Mouse (Mus musculus) cerebellum, adult 11-12 months (tissue): ENCODE results near the gene Bicral.

ENCODE experiments used
- DNase-seq: peaks from one replicate; pipeline ENCODE4 v3.0.0; 2022

Gene Bicral

DNA sequence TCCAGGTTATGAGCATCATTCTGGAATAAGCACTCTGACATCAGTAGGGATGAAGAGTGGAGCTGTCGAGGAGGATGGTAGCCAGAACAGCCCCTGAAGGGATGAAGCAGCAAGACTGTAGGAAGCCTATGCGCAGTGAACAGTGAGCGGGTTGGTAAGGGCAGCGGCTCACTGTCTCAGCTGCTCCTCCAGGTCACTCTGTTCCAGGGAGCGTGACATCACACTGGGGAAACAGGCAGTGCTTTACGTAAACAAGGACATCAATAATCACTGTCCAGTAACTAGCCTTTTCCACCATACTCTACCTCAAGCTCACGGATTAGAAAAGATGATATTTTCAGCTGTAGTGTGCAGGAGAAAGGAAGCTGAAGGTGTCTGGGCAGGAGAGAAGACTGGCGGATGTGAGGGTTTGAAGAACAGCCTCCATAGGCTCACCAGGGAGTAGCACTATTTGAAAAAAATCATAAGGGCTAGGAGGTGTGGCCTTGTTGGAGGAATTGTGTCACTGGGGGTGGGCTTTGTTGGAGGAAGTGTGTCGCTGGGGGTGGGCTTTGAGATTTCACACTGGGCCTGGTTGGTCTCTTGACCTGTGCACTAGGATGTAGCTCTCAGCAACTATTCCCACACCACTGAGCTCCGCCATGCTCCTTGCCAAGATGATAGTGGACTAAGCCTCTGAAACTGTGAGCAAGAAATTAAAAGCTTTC is 17.8 kb downstream of the Bicral start:
- no peak for DNase-seq

DNA sequence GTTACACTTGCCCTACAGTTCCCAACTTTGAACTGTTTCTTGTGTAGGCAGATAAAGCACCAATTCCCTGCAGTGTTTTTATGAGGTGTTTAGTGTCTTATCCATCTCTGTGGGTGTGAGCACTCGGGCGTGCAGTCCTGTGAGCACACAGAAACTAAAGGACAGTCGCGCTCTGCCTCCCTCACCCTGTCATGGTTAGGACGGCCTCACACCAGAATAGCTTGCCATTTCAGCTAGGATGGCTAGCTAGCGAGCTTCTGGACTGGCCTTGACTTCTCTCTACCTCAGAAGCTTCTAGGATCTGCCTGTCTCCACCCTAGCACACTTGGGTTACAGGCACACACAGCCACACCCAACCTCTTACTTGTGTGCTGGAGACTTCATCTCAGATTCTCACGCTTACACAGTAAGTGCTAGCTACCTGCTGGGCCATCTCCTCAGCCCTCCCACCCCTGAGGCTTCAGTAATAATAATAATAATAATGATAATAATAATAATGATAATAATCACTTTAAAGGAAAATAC is 19.8 kb downstream of the Bicral start:
- DNase-seq, result no peak

DNA sequence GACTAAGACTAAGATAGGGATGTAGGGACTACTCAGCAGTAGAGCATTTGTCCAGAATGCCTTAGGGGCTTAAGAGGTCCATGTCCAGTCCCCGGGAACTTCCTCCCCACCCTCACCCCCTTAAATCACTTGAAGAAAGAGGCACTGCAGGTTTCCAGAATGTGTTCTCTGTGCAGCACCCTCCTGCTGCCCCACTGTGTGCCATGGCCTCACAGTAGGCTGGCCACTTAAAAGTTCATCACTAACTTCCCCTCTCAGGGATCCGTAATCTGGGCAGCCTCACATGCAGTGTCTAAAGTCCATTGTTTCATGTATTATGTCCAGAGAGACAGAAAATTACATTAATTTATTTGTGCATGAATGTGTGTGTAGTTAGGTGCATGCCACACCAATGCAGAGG is 20.4 kb downstream of the Bicral start:
- DNase-seq, result no peak

DNA sequence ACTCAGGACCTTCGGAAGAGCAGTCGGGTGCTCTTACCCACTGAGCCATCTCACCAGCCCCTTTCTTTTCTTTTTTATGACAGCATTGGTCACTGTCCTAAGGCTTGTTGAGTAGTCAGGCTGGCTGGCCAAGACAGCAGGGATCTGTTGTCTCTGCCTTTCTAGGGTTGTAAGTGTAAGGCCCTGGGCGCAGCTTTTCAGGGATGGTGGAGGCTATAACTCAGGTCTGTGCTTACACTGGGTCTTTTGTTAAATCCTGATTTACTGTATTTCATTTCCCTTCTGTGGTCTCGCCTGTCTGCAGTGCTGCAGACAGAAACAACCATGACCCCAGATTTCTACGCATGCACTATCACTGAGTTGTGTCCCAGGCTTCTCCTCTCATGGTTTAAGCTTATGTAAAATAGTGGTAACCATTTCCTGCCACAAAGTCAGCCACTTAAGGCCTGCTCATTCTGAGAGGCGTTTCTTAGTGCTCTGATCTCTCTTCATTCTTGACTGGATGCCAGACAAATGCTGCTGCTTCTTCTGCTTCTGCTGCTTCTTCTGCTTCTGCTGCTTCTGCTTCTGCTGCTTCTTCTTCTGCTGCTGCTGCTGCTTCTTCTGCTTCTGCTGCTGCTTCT is 23.1 kb downstream of the Bicral start:
- no peak for DNase-seq

DNA sequence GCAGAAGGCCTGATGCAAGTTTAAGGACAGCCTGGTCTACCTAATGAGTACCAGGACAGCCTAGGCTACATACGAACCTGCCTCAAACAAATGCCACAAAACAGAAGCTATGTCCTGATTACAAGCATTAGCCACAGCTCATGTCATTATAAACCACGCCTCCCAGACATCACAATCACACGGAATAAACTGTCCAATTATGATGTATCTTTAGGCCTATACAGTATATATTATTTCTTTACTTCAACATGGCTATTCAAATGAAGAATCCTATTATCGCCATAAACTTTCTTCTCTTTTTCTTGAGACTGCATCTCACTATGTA is 25.3 kb downstream of the Bicral start:
- no peak for DNase-seq

DNA sequence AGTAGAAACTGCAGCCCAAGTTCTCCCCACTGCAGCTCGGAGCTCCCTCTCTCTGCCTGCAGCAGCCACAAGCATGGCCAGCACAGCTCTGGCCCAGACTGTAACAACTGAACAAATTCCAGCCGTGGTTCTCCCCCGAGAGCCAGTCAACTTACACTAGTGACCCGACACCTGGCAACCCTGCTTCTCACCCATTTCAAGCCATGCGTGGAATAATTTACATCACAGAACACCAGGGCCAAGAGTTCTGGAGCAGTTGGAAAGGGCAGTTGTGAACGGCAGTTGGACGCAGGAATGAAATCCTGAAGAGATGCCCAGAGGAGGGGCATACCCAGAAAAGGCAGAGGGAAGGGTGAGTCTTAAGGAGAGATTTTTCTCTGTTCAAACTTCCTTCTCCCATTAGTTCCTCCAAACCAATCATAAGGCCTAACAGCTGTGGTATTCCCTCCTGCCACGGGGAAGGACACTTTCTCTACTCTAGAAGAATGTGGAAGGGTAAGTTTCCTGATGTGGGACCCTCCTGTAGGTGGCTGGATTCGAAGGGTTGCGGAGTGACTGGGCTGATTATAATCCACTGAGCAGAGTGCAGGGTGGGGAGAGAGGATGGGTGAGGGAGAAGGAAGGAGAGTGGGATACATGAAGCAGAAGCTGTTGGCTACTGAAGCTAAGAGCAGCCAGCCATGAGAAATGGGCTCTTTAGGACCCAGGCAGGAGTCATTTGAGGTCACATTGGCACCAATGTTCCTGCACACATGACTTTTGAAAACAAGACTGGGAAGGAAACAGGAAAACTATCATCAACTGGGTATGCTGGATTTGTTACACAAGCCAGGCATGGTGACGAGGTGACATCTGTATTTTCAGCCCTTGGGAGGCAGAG is 25.9 kb downstream of the Bicral start:
- DNase-seq, result no peak

DNA sequence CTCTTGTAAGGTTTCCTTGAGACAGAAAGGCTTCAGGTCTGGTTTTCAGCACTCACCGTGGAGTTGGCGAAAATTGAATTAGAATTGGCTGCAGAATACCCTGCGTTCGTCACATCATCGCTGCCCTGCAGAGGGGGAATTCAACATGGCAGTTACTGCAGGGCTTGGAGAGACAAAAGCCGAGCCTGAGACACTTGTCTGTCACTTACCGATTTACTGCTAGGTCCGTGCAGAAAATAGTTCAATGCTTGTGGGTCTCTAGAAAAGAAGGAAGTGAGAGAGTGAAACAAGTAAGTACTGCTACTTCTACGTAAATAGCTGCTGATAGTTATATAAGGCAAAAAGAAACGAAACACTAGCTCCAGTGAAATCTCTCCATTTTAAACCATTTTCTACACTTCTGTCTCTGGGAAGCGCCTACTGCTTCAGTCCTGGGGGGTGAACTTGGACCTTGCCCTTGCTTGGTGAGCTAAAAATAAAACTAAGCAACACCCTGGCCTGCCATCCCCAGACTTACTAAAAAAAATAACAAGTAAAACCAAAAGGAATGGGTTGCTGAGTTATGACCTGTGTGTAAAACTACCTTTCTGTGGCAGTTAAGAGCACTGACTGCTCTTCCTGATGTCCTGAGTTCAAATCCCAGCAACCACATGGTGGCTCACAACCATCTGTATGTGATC is 28.3 kb downstream of the Bicral start:
- DNase-seq, result no peak

DNA sequence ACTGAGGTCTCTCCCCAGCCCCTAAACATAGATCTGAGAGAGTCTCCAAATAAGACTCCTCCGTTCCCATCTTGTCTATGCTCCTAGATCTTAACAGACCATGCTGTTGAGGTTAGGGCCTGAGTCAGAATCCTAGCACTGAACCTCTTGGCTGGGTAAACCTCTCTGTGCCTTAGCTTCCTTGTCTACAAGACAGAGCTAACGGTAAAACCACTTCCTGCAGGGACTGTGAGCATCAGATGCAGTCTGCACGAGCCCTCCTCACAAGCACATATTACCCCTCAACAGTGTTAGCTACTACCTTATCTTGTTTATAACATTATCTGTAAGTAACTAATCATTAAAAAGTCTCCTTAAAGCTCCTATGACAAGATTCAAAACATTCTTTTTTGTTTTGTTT is 29.3 kb downstream of the Bicral start:
- no peak for DNase-seq

DNA sequence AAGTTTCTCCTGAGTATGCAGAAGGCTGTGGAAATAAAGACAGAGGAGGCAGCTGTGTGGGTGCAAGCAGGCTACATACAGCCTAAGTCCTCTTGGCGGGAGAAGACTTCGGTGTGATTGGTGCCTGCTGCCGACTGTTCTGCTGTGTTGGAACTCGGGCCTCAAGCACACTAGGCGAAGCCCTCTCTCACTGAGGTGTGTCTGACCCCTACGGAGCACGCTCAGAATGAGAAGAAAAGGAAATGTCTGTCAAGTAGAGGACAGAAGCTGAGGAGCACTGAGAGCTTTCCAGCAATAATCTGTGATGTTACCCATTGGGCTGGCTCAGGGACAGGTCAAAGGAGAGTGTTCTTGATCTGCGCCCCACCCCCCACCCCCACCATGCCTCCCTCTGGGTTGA is 35.2 kb downstream of the Bicral start:
- DNase-seq, result no peak

DNA sequence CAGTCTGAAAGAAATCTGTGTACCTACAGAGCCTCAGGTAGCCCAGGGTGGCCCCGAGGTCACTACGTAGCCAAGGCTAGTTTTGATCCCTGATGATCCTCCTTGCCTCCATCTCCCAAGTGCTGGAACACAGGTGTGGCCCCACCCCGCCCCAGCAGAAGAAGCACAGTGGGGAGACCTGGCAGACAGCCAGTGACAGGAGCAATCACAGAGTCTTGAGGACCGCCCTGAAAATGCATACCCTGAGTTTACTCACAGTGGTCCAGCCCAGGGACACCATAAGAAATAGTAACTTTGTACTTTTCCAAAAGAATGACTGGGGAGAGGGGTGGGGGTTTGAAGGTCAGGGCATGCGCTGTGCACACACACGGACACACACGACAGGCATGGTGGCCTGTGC is 37.7 kb downstream of the Bicral start:
- DNase-seq, result peak; percentile 34

DNA sequence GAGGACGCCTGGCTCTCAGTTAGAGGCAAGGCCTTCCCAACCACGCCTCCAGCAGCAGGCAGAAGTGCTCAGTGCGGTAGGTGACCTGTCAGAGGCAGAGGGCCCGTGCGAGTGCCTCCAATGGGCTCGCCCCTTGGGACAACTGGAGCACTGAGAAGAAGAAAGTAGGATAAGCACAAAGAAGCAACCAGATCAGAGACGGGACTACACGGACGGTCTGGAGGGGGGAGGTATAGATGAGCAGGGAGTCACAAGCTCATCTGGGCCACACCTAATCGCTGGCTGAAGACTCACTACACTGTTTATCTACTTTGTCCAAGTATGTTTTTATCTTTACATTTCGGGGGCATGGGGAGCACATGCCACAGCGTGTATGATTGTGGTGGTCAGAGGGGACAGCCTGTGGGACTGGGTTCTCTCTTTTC is 40.5 kb downstream of the Bicral start:
- DNase-seq, result no peak

DNA sequence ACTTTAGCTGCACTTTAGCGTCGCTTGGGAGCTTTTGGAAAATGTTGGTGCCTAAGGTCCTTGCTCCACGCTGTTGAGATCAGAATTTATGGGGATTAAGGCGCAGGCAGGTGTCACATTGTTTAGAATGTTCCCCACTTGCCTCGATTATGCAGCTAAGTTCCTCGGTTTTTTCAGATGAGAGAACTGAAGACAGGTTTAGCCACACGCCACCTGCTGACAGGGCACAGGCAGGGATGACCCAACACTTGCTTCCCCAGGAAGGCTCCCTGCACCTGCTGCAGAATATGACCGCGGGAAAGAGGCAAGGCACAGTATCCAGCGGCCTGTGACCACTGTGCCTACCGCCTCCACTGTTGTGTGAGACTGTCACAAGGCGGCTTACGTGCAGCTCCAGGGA is 42.0 kb downstream of the Bicral start:
- no peak for DNase-seq

DNA sequence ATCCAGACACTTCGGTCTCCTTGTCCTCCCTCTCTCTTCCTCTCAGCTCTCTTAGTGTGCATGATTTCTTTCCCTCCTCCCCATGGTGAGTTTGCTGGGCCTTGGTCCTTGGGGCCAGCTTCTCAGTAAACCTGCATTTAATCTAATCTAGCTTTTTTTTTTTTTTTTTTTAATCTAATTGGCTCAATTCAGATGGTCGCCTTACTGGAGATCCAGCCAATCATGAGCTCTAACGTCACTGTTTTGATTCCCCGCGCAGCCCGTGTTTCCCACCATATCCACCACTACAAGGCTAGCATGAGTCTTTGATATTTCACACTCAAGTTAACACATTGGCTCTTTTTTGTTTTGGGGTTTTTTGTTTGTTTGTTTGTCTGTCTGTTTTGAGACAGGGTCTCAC is 43.8 kb downstream of the Bicral start:
- DNase-seq, result no peak

DNA sequence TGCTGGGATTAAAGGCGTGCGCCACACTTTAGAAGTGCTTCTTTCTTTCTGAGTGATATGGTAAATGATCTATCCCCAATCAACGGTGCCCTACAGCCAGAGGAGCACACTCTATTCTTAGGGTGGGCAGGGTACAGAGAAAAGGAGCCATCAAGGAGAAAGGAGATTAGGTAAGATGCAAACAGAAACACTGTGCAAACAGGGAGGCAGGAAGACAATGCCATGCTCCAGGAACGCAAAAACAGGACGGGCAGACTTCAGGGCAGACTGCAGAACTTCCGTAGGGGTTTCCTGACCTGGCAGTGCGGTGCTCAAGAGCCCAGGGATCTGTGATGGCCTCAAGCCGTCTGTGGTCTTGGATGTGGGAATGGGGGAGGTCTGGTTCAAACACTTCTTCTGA is 44.6 kb downstream of the Bicral start:
- DNase-seq, result no peak

DNA sequence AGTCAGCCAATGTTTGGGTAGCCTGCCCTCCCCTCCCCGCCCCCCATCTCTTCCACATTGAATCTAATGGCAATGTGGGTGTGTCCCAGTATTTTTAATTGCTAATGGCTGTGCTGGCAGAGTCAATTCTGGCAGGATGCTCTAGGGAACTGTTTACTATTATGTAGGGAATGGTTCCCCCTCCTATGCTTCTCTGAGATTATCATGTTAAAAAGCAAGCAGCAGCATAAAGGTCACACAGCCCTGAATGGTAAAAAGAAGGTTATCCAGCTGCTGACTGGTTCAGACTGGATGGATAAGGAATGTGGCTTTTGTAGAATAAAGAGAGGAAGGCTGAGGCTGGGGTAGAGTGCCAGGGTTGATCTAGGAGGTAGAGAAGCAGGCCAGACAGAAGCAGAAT is 45.8 kb downstream of the Bicral start:
- no peak for DNase-seq

DNA sequence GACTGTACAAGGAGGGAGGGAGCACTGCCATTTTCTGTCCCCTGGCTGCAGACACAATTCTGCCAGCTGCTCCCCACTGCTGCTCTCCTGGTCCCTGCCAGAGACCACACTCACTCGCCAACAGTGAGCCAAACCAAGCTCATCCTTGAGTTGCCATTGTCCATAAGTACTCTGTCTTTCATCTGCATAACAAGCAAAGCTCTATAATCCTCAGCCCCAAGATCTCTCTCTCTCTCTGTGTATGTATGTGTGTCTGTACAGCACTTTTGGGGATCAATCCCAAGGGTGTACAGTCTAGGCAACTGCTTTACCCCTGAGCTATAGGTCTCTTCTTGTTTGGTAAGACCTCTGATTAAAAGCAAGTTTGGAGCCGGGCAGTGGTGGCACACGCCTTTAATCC is 47.6 kb downstream of the Bicral start:
- no peak for DNase-seq

DNA sequence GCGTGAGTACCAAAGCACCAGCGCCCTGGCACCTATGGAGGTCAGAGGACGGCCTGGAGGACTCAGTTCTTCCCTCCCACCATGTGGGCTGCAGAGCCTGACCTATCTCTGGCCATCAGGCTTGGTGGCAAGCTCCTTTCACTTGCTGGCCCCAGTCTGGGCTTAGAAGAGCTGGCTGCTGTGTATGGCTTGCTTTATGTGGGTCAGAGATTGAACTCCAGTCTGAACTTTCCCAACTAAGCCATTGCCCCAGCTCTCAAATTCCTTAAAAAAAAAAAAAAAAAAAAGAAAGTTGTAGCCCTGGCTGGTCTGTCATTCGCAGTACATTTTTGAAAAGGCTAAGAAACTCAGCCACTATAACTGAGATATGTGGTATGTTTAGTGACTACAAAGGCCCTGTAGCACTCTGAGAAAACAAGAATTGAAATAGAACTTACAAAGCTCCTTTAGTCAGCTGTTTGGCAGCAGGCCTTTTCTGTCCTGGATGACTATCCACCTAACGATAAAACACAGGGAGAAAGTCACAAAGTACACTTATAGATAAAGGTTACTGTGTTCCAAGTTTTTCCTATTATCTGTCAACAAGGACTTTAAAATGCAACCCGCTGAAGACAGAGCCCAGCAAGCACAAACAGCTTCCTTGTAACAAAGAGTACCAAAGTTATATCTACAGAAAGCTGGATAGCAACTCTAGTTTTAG is 49.0 kb downstream of the Bicral start:
- DNase-seq, result no peak

DNA sequence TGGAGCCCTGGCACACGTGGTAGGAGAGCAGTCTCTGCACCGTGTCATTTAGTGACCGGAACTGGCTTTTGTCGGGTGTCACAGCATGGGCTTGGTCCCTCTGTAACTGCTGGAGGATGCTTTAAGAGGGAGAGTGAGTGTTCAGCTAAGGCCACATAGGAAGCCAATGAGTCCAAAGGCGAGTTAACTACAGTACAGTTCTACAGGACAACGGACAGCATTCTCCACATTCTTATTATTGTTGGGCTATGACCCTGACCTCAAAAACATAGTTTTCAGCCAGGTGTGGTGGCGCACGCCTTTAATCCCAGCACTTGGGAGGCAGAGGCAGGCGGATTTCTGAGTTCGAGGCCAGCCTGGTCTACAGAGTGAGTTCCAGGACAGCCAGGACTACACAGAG is 49.9 kb downstream of the Bicral start:
- no peak for DNase-seq

DNA sequence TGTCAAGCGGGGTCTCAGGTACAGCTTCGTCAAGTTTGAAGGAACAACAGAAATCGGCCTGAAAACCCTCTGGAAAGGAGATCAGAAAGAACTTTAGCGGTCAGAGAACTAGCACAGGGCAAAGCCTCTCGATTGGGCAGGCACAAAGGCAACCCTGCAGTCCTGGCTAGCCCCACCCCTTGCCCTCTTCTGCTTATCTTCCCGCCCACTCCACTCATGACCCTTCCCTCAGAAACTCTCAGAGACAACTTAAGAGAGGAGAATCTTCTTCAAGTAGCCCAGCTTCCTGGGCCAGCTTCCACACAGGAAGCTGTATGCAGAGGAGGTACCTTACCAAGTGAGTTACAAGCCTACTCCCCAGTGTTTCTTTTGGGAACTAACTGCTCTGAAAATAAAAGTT is 56.5 kb downstream of the Bicral start:
- DNase-seq, result no peak

DNA sequence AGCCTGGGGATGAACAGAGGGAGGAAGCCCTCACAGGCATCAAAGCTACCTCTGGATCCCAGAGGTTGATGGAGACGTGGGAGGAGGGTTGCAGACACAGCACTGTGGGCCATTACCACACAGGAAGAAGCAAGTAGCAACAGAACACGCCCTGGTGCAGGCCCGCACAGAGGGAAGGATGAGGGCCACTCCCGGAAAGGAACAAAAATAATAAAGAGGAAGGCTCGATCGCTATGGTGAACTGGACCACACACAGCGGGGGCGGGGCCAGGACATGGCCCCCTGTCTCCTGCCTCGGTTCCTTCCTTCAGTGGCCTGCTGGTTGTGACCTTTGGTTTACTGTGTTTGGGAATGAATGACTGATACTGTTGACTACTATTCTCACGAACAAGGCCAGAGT is 58.6 kb downstream of the Bicral start:
- no peak for DNase-seq

DNA sequence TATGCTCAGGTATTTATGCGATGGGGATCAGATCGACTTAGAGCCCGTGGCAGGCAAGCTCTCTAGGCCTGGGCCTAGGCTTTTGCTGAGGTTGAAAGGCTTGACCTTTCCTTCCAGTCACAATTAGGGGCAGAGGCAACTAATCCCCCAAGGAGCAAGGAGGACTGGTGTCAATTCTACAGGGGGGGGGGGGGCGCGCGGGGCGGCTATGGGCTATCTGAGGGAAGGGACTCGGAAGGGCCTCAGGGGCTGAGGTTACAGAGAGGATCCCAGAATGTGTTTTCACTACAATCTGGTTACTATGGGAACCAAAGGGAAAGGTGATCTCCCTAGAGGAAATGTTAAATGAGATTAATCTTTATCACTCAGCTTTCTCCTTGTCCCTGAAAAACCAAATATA is 60.9 kb downstream of the Bicral start:
- DNase-seq, result no peak

DNA sequence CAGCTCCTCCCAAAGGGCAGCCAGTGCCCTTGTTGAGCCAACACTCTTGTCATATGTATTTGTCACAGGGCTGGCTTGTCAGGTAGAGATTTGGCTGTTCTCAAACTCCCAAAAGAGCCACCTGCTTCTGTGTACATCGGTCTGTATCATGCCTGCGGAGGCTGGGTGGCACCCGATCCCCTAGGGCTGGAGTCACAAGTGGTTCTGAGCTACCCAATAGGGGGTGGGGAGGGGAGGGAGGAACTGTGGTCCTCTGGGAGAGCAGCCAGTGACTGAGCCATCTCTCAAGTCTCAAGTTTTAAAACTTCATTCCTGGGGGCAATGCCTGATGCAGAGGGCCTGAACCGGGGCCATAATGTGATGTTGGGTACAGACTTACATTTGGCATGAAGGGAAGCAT is 61.5 kb downstream of the Bicral start:
- no peak for DNase-seq

DNA sequence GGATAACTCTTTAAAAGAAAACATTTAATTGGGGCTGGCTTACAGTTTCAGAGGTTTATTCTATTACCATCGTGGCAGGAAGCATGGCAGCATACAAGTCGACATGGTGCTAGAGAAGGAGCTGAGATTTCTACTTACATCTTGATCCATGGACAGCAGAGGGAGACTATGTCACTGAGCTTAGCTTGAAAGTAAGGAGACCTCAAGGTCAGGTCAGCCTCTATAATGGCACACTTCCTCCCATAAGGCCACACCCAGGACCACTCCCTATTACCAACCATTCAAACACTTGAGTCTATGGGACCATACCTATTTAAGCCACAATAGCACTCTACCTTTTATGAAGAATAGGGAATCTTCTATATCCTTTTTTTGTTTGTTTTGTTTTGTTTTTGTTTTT is 65.3 kb downstream of the Bicral start:
- DNase-seq, result no peak
